Comparison of ENCODE assay signal across 11 mouse cellular contexts in genomic region chr14:31414235-31414966, GRCm38 (mm10). TPM values are rescaled to one million over a fixed set of nuclear protein-coding genes. Genes with fewer than 3 reads are reported as not detected.
DNase-seq lines count a peak whose midpoint lies in the region; ATAC-seq and TF ChIP-seq lines count a peak whose summit lies in the region.
"Had no signal": no experiment of that assay in that cellular context is flagged by ENCODE, and none has a peak within 500 bp of the region (broad histone marks: within the 10 kb centered on the region; RNA-seq: fewer than 3 reads in every experiment).

No protein-coding gene starts in this region.

- no peak overlapping the region for H3K9ac ChIP-seq in forebrain, postnatal 0 days
- no peak overlapping the region for H3K9ac ChIP-seq in forebrain, embryonic 16.5 days (replicated peaks; ENCODE audit: low read depth, low read length)
- H3K9ac ChIP-seq: stomach, embryonic 15.5 days had no signal

- no peak for DNase-seq in forebrain, postnatal 0 days
- DNase-seq in kidney, adult 2 months: no peak
- DNase-seq in kidney, adult 8-10 months: no peak
- DNase-seq in thymus, postnatal 0 days (ENCODE audit: low spot score): peak; percentile 59
- DNase-seq in thymus, adult 18-20 months: no peak
- DNase-seq in urinary bladder, postnatal 36 days (ENCODE audit: low spot score in 2 of 2): no peak
- DNase-seq: lung, adult 2 months had no signal

- 0 out of 2 replicates have a peak overlapping the region, but pooled peaks have one; percentile 9 for H3K27ac ChIP-seq in forebrain, postnatal 0 days (ENCODE audit: low read depth, low read length)
- no peak overlapping the region for H3K27ac ChIP-seq in forebrain, embryonic 16.5 days (ENCODE audit: low read length)
- peak overlapping the region; percentile 30 for H3K27ac ChIP-seq in kidney, adult 2 months (ENCODE audit: insufficient read depth, low read depth, low read length)
- H3K27ac ChIP-seq: stomach, embryonic 15.5 days had no signal

- 76% methylated on average over 10 of the region's 10 CpGs for WGBS in forebrain, postnatal 0 days
- 82% methylated on average over 10 of the region's 10 CpGs for WGBS in forebrain, embryonic 16.5 days
- 42% methylated on average over 10 of the region's 10 CpGs for WGBS in kidney, adult 2 months

- ATAC-seq in forebrain, postnatal 0 days: no peak
- ATAC-seq in forebrain, embryonic 16.5 days: no peak
- ATAC-seq: midbrain, embryonic 16.5 days had no signal

- no peaks in the 10 kb centered on the region for H3K79me2 ChIP-seq in myocyte (ENCODE audit: control insufficient read depth, insufficient read depth)

- TF ChIP-seq CTCF in forebrain, postnatal 0 days (IDR thresholded peaks at IDR 0.05; ENCODE audit: low read depth): no peak
- no peak for TF ChIP-seq CTCF in kidney, adult 2 months (conservative IDR thresholded peaks at IDR 0.05; ENCODE audit: insufficient read depth, insufficient read length, low read depth, low read length)

- no peaks in the 10 kb centered on the region for H3K27me3 ChIP-seq in forebrain, postnatal 0 days (ENCODE audit: insufficient read depth, low read length)
- no peaks in the 10 kb centered on the region for H3K27me3 ChIP-seq in forebrain, embryonic 16.5 days (replicated peaks; ENCODE audit: control insufficient read depth, insufficient read depth, low read length)
- no peaks in the 10 kb centered on the region for H3K27me3 ChIP-seq in kidney, adult 2 months (replicated peaks; ENCODE audit: control insufficient read depth, insufficient read depth, low read length)
- H3K27me3 ChIP-seq in myocyte (ENCODE audit: control insufficient read depth, insufficient read depth, insufficient read length): no peaks in the 10 kb centered on the region
- H3K27me3 ChIP-seq: stomach, embryonic 15.5 days had no signal

- H3ac ChIP-seq in myocyte (ENCODE audit: control insufficient read depth, insufficient read length): no peak overlapping the region

- H3K4me1 ChIP-seq in forebrain, postnatal 0 days (ENCODE audit: insufficient read depth): no peaks in the 10 kb centered on the region
- H3K4me1 ChIP-seq in forebrain, embryonic 16.5 days (replicated peaks; ENCODE audit: control insufficient read depth, insufficient read depth, low read length): no peaks in the 10 kb centered on the region
- peaks cover 48% of the 10 kb centered on the region for H3K4me1 ChIP-seq in kidney, adult 2 months (ENCODE audit: control insufficient read depth, insufficient read depth, low read length)

- no peak overlapping the region for H3K4me2 ChIP-seq in forebrain, postnatal 0 days (ENCODE audit: low read depth)
- no peak overlapping the region for H3K4me2 ChIP-seq in forebrain, embryonic 16.5 days (ENCODE audit: low read length)
- H3K4me2 ChIP-seq in myocyte (ENCODE audit: low read depth): peak overlapping the region; percentile 37
- H3K4me2 ChIP-seq: stomach, embryonic 15.5 days had no signal

- H3K4me3 ChIP-seq in forebrain, postnatal 0 days (ENCODE audit: low read depth, low read length): no peak overlapping the region
- H3K4me3 ChIP-seq in forebrain, embryonic 16.5 days (replicated peaks; ENCODE audit: low read length): no peak overlapping the region
- H3K4me3 ChIP-seq in kidney, adult 2 months (ENCODE audit: insufficient read depth, low read depth, low read length): no peak overlapping the region
- no peak overlapping the region for H3K4me3 ChIP-seq in myocyte
- H3K4me3 ChIP-seq: stomach, embryonic 15.5 days had no signal

- H3K36me3 ChIP-seq in forebrain, postnatal 0 days (ENCODE audit: insufficient read depth): peaks cover 19% of the 10 kb centered on the region; the same call in 1 of the 2 replicates
- no peaks in the 10 kb centered on the region; the same call in 1 of the 2 replicates for H3K36me3 ChIP-seq in forebrain, embryonic 16.5 days (ENCODE audit: control insufficient read depth, insufficient read depth)
- no peaks in the 10 kb centered on the region for H3K36me3 ChIP-seq in kidney, adult 2 months (ENCODE audit: control insufficient read depth, insufficient read depth, low read length)
- no peaks in the 10 kb centered on the region for H3K36me3 ChIP-seq in myocyte (ENCODE audit: control insufficient read depth, insufficient read depth)
- H3K36me3 ChIP-seq: stomach, embryonic 15.5 days had no signal

- no peak for TF ChIP-seq POLR2A in kidney, adult 2 months (IDR thresholded peaks at IDR 0.05; ENCODE audit: low read depth, low read length)
- no peak for TF ChIP-seq POLR2A in myocyte (IDR thresholded peaks at IDR 0.05; ENCODE audit: insufficient read length, low read depth)

- no peaks in the 10 kb centered on the region for H3K9me3 ChIP-seq in forebrain, postnatal 0 days (ENCODE audit: low read length)
- H3K9me3 ChIP-seq in forebrain, embryonic 16.5 days (ENCODE audit: control insufficient read depth, low read length): no peaks in the 10 kb centered on the region
- H3K9me3 ChIP-seq: stomach, embryonic 15.5 days had no signal

TF ChIP-seq in myocyte, 11 proteins besides CTCF, POLR2A, EP300 and RAD21:
- TF ChIP-seq SRF (IDR thresholded peaks at IDR 0.05; ENCODE audit: control insufficient read depth, insufficient read length, low read depth) (no peak), MYOG (IDR thresholded peaks at IDR 0.05; ENCODE audit: control insufficient read depth in 1 of 3, insufficient read depth in 1 of 3, insufficient read length in 2 of 3, low read depth in 2 of 3) (no peak), MYOD1 (IDR thresholded peaks at IDR 0.05; ENCODE audit: control insufficient read depth in 1 of 3, insufficient read length in 2 of 3, low read depth in 2 of 3) (no peak), USF1 (IDR thresholded peaks at IDR 0.05; ENCODE audit: low read depth) (no peak), CEBPB (IDR thresholded peaks at IDR 0.05; ENCODE audit: insufficient read depth, poor library complexity, severe bottlenecking) (no peak), MAX (IDR thresholded peaks at IDR 0.05; ENCODE audit: low read depth) (no peak), TCF12 (IDR thresholded peaks at IDR 0.05; ENCODE audit: insufficient read depth, poor library complexity, severe bottlenecking) (no peak)

RNA-seq across cellular contexts. Expression of gene Sh3bp5, which starts 21.5 kb away (rescaled TPM):
- 58.2 and 67.9 TPM in 2 replicates for total RNA-seq in forebrain, postnatal 0 days (2014; rRNA removed)
- polyA plus RNA-seq in forebrain, postnatal 0 days (2015; fragmentation: Nextera tagmentation; extraction: Ambion mirVana): 132 and 165 TPM in 2 replicates
- 120 and 128 TPM in 2 replicates for polyA plus RNA-seq in forebrain, embryonic 16.5 days (2015; fragmentation: Nextera tagmentation; extraction: Ambion mirVana)
- 33.4 and 43.4 TPM in 2 replicates for polyA plus RNA-seq in kidney, adult 2 months (2012; rRNA removed)
- polyA plus RNA-seq in thymus, postnatal 0 days (2015; fragmentation: Nextera tagmentation; extraction: Ambion mirVana): 20.3 and 20.7 TPM in 2 replicates
- 29.5 TPM for polyA plus RNA-seq in myocyte (2012; fragmentation: generic; extraction: Trizol)
